Comparison of ENCODE assay signal across 16 mouse cellular contexts in the genomic region with DNA sequence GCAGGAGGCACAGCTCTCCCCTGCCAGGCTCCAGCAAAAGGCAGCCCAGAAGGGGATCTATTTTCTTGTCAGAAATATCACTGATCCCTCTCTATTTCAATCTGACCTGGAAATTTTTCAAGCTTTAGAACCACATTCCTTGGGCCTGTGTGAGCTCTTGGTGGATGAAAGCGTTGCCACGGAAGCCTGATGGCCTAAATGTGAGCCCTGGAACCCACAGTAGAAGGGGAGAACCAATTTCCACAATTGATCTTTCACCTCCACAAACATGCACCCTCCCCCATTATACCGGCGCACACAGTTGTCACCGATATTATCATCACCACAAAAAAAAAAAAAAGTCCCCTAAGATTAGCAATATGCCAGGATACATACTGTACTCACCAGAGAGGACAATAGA.
"Had no signal": no experiment of that assay in that cellular context is flagged by ENCODE, and none has a peak within 500 bp of the region (broad histone marks: within the 10 kb centered on the region; RNA-seq: fewer than 3 reads in every experiment).

No protein-coding gene starts in this region.

- H3K27ac ChIP-seq: neural tube, embryonic 13.5 days; neural tube, embryonic 15.5 days; stomach, embryonic 15.5 days; stomach, postnatal 0 days had no signal

- H3K4me2 ChIP-seq: neural tube, embryonic 13.5 days; neural tube, embryonic 15.5 days; stomach, embryonic 15.5 days had no signal

- H3K4me1 ChIP-seq: stomach, embryonic 15.5 days had no signal

- H3K9ac ChIP-seq: neural tube, embryonic 13.5 days; neural tube, embryonic 15.5 days; stomach, embryonic 15.5 days had no signal

- H3K9me3 ChIP-seq: neural tube, embryonic 13.5 days; neural tube, embryonic 15.5 days; stomach, embryonic 15.5 days had no signal

- H3K36me3 ChIP-seq: neural tube, embryonic 13.5 days; neural tube, embryonic 15.5 days; stomach, embryonic 15.5 days had no signal

- DNase-seq: retina, postnatal 1 day; right cerebral cortex, adult 18-20 months; right cerebral cortex, postnatal 14 days; right cerebral cortex, postnatal 25 days; right cerebral cortex, postnatal 4 days; spleen, adult 18-20 months; thymus, adult 18-20 months; thymus, adult 2 months; thymus, postnatal 14 days; thymus, postnatal 25 days; thymus, postnatal 36 days; thymus, postnatal 4 days had no signal

- H3K4me3 ChIP-seq: neural tube, embryonic 13.5 days; neural tube, embryonic 15.5 days; stomach, embryonic 15.5 days had no signal

- H3K27me3 ChIP-seq: neural tube, embryonic 13.5 days; neural tube, embryonic 15.5 days; stomach, embryonic 15.5 days had no signal
